Mouse (Mus musculus) liver, postnatal 0 days (tissue): ENCODE data around the gene Ptges. TPM values are rescaled to one million over a fixed set of nuclear protein-coding genes. Genes with fewer than 3 reads are reported as not detected.

ENCODE experiments used
- ATAC-seq: fragments of 200-750 bp; cut with Nextera tagmentation; 2 replicates; pipeline ENCODE4 v1.8.0; 2017; ENCODE audit warnings: mild to moderate bottlenecking, moderate library complexity
- DNase-seq: peaks from one replicate; pipeline ENCODE4 v3.0.0-alpha.2; 2016
- H3K27ac ChIP-seq: fragments of 300-500 bp; sonication (generic); 2 replicates; pipeline ENCODE4 v1.5.1; 2014; ENCODE audit warnings: antibody characterized with exemption, moderate library complexity, mild to moderate bottlenecking, low read depth
- H3K27me3 ChIP-seq: fragments of 300-500 bp; sonication (generic); 2 replicates; pipeline ENCODE4 v1.6.1; 2014; ENCODE audit warnings: low read length, control low read depth, mixed read lengths; ENCODE audit not compliant: insufficient read depth
- H3K36me3 ChIP-seq: fragments of 300-500 bp; sonication (generic); replicated peaks from 2 replicates; pipeline ENCODE4 v1.6.1; 2014; ENCODE audit warnings: mild to moderate bottlenecking, control low read depth, low read length, moderate library complexity, mixed read lengths; ENCODE audit not compliant: insufficient read depth
- H3K4me1 ChIP-seq: fragments of 300-500 bp; sonication (generic); 2 replicates; pipeline ENCODE4 v1.6.1; 2014; ENCODE audit warnings: antibody characterized with exemption, mild to moderate bottlenecking, control low read depth; ENCODE audit not compliant: insufficient read depth
- H3K4me2 ChIP-seq: fragments of 300-500 bp; sonication (generic); 2 replicates; pipeline ENCODE4 v1.6.1; 2014; ENCODE audit warnings: low read depth, mild to moderate bottlenecking, low read length, moderate library complexity, mixed read lengths
- H3K4me3 ChIP-seq: fragments of 300-500 bp; sonication (generic); 2 replicates; pipeline ENCODE4 v1.5.1; 2014; ENCODE audit warnings: low read depth, low read length
- H3K9ac ChIP-seq: fragments of 300-500 bp; sonication (generic); replicated peaks from 2 replicates; pipeline ENCODE4 v1.6.1; 2014; ENCODE audit warnings: mild to moderate bottlenecking, moderate library complexity
- H3K9me3 ChIP-seq: fragments of 300-500 bp; sonication (generic); 2 replicates; pipeline ENCODE4 v1.6.1; 2016; ENCODE audit warnings: mild to moderate bottlenecking, control low read depth, low read length, mixed read lengths
- CTCF ChIP-seq: sonication (generic); IDR thresholded peaks from 2 replicates; pipeline ENCODE4 v1.5.1; 2016; ENCODE audit warnings: antibody characterized with exemption, low read depth
- EP300 ChIP-seq: IDR thresholded peaks from 2 replicates; pipeline ENCODE4 v1.6.1; 2016; ENCODE audit warnings: antibody characterized with exemption, low read depth, mild to moderate bottlenecking
- WGBS: fragments of 180-500 bp; shearing (Covaris S2); extraction: QIAGEN DNeasy Blood & Tissue Kit; methylation state at CpG from one replicate; pipeline ENCODE4 v1.1.7; 2014; ENCODE audit not compliant: insufficient replicate concordance; 5-methylcytosine and 5-hydroxymethylcytosine counted together
- polyA plus RNA-seq: library from polyadenylated mRNA; unstranded; fragments of >200 nt; fragmentation: Nextera tagmentation; extraction: Ambion mirVana; gene quantifications from 2 replicates; pipeline ENCODE4 v1.2.1, GENCODE M21; 2015

Ptges gene
- polyA plus RNA-seq, 1 experiment from 2014 or later: 1.7 TPM

- 69% methylated on average over 5 of the region's 5 CpGs for WGBS
- ATAC-seq (no peak), DNase-seq (no peak)
- no peak for TF ChIP-seq EP300
- no peak for TF ChIP-seq CTCF
- Histone ChIP-seq H3K4me2 (no peak overlapping the region), H3K9ac (no peak overlapping the region), H3K4me1 (no peaks in the 10 kb centered on the region), H3K27me3 (peaks cover 11% of the 10 kb centered on the region), H3K27ac (no peak overlapping the region), H3K36me3 (no peaks in the 10 kb centered on the region), H3K9me3 (no peaks in the 10 kb centered on the region), H3K4me3 (no peak overlapping the region)
Measured at GRCm38 (mm10) chr2:30859782-30860181, 69.9 kb downstream of the Ptges start.

GRCm38 (mm10) chr2:30857076-30857475 lies 72.6 kb downstream of the Ptges start:
- Histone ChIP-seq H3K4me3 (no peak overlapping the region), H3K36me3 (no peaks in the 10 kb centered on the region), H3K4me1 (no peaks in the 10 kb centered on the region), H3K4me2 (no peak overlapping the region), H3K9ac (no peak overlapping the region), H3K9me3 (no peaks in the 10 kb centered on the region), H3K27ac (no peak overlapping the region), H3K27me3 (0 out of 2 replicates have a peak, but pooled peaks cover 4% of the 10 kb centered on the region)
- DNase-seq (no peak), ATAC-seq (no peak)
- WGBS: 58% methylated on average over 6 of the region's 6 CpGs
- TF ChIP-seq CTCF: no peak
- no peak for TF ChIP-seq EP300

GRCm38 (mm10) chr2:30852771-30853313 lies 76.8 kb downstream of the Ptges start:
- no peak for ATAC-seq
- H3K9ac ChIP-seq: no peak overlapping the region
- no peak overlapping the region for H3K4me2 ChIP-seq
- H3K4me1 ChIP-seq: no peaks in the 10 kb centered on the region
- H3K27ac ChIP-seq: no peak overlapping the region
- no peaks in the 10 kb centered on the region for H3K36me3 ChIP-seq
- H3K27me3 ChIP-seq: peaks cover 17% of the 10 kb centered on the region; the same call in 1 of the 2 replicates
- no peaks in the 10 kb centered on the region for H3K9me3 ChIP-seq
- DNase-seq: no peak
- no peak for TF ChIP-seq CTCF
- no peak for TF ChIP-seq EP300
- no peak overlapping the region for H3K4me3 ChIP-seq
- WGBS: 47% methylated on average over 20 of the region's 20 CpGs

- Histone ChIP-seq H3K27ac (no peak overlapping the region), H3K9me3 (no peaks in the 10 kb centered on the region), H3K36me3 (no peaks in the 10 kb centered on the region), H3K4me3 (no peak overlapping the region), H3K4me2 (no peak overlapping the region), H3K27me3 (peaks cover 31% of the 10 kb centered on the region), H3K4me1 (no peaks in the 10 kb centered on the region), H3K9ac (no peak overlapping the region)
- 22% methylated on average over 5 of the region's 6 CpGs for whole genome bisulfite sequencing
- TF ChIP-seq CTCF: no peak
- TF ChIP-seq EP300: no peak
- DNase-seq (no peak), ATAC-seq (no peak)
Measured at GRCm38 (mm10) chr2:30850581-30850980, 79.1 kb downstream of the Ptges start.

- ATAC-seq: no peak
- no peak overlapping the region for H3K9ac ChIP-seq
- H3K27ac ChIP-seq: no peak overlapping the region
- no peak for TF ChIP-seq EP300
- TF ChIP-seq CTCF: no peak
- 68% methylated on average over 8 of the region's 8 CpGs for WGBS
- peaks cover 53% of the 10 kb centered on the region for H3K27me3 ChIP-seq
- H3K4me2 ChIP-seq: no peak overlapping the region
- no peaks in the 10 kb centered on the region for H3K36me3 ChIP-seq
- DNase-seq: no peak
- H3K4me3 ChIP-seq: no peak overlapping the region
- H3K9me3 ChIP-seq: no peaks in the 10 kb centered on the region
- H3K4me1 ChIP-seq: 0 out of 2 replicates have a peak, but pooled peaks cover 5% of the 10 kb centered on the region
Measured at GRCm38 (mm10) chr2:30848184-30848583, 81.5 kb downstream of the Ptges start.

- ATAC-seq (no peak), DNase-seq (no peak)
- Histone ChIP-seq H3K4me2 (no peak overlapping the region), H3K36me3 (no peaks in the 10 kb centered on the region), H3K27ac (no peak overlapping the region), H3K9ac (no peak overlapping the region), H3K4me3 (no peak overlapping the region), H3K9me3 (no peaks in the 10 kb centered on the region), H3K4me1 (0 out of 2 replicates have a peak, but pooled peaks cover 5% of the 10 kb centered on the region), H3K27me3 (peaks cover 58% of the 10 kb centered on the region)
- no peak for TF ChIP-seq EP300
- TF ChIP-seq CTCF: no peak
- 34% methylated on average over 6 of the region's 6 CpGs for WGBS
Measured at GRCm38 (mm10) chr2:30846723-30847122, 82.9 kb downstream of the Ptges start.

GRCm38 (mm10) chr2:30846236-30846635 lies 83.4 kb downstream of the Ptges start:
- H3K27ac ChIP-seq: no peak overlapping the region
- H3K9ac ChIP-seq: no peak overlapping the region
- H3K9me3 ChIP-seq: no peaks in the 10 kb centered on the region
- peaks cover 56% of the 10 kb centered on the region for H3K27me3 ChIP-seq
- no peaks in the 10 kb centered on the region for H3K36me3 ChIP-seq
- H3K4me1 ChIP-seq: 0 out of 2 replicates have a peak, but pooled peaks cover 5% of the 10 kb centered on the region
- TF ChIP-seq CTCF (no peak), EP300 (no peak)
- ATAC-seq (no peak), DNase-seq (no peak)
- WGBS: 60% methylated on average over 8 of the region's 8 CpGs
- H3K4me3 ChIP-seq: no peak overlapping the region
- no peak overlapping the region for H3K4me2 ChIP-seq
